Mouse (Mus musculus) thymus, adult 2 months (tissue): Measurements from ENCODE around the gene Abr. TPM values are rescaled to one million over a fixed set of nuclear protein-coding genes. Genes with fewer than 3 reads are reported as not detected.

Experiments
- DNase-seq: peaks from one replicate; pipeline ENCODE4 v3.0.0; 2021
- H3K27ac ChIP-seq: fragments of 200-500 bp; 2 replicates; pipeline ENCODE4 v1.5.1; 2012; ENCODE audit warnings: low read length, control low read depth; ENCODE audit not compliant: control insufficient read depth, insufficient read depth
- H3K27me3 ChIP-seq: fragments of 200-500 bp; 2 replicates; pipeline ENCODE4 v1.6.1; 2012; ENCODE audit warnings: mild to moderate bottlenecking, low read length, moderate library complexity, mixed read lengths; ENCODE audit not compliant: control insufficient read depth, insufficient read depth
- H3K36me3 ChIP-seq: fragments of 200-500 bp; 2 replicates; pipeline ENCODE4 v1.6.1; 2012; ENCODE audit warnings: mild to moderate bottlenecking, low read length, moderate library complexity; ENCODE audit not compliant: control insufficient read depth, insufficient read depth
- H3K4me1 ChIP-seq: fragments of 200-500 bp; replicated peaks from 2 replicates; pipeline ENCODE4 v1.6.1; 2012; ENCODE audit warnings: low read length; ENCODE audit not compliant: control insufficient read depth, insufficient read depth
- H3K4me3 ChIP-seq: fragments of 200-500 bp; 2 replicates; pipeline ENCODE4 v1.5.1; 2012; ENCODE audit warnings: mild to moderate bottlenecking, low read length, control low read depth, moderate library complexity; ENCODE audit not compliant: control insufficient read depth, insufficient read depth
- CTCF ChIP-seq: fragments of 200-500 bp; IDR thresholded peaks from 2 replicates; pipeline ENCODE4 v1.5.1; 2012; ENCODE audit warnings: mild to moderate bottlenecking, control low read depth, low read length, moderate library complexity, borderline replicate concordance; ENCODE audit not compliant: control insufficient read depth, poor library complexity, insufficient read depth; ENCODE audit errors: extremely low read depth
- POLR2A ChIP-seq: fragments of 200-500 bp; IDR thresholded peaks from 2 replicates; pipeline ENCODE4 v1.6.1; 2012; ENCODE audit warnings: mild to moderate bottlenecking, low read length, control low read depth, moderate library complexity; ENCODE audit not compliant: control insufficient read depth, poor library complexity, insufficient read depth; ENCODE audit errors: extremely low read depth
- WGBS: fragments of 180-500 bp; shearing (Covaris S2); methylation state at CpG from one replicate; pipeline ENCODE4 v1.1.7; 2018; 5-methylcytosine and 5-hydroxymethylcytosine counted together
- polyA plus RNA-seq: library from polyadenylated mRNA; depleted of rRNA; stranded (reverse); fragments of >200 nt; gene quantifications from 2 replicates; pipeline ENCODE4 v1.2.3, GENCODE M21; 2012

The Abr gene
- polyA plus RNA-seq, 1 experiment = 75.0 TPM

DNA sequence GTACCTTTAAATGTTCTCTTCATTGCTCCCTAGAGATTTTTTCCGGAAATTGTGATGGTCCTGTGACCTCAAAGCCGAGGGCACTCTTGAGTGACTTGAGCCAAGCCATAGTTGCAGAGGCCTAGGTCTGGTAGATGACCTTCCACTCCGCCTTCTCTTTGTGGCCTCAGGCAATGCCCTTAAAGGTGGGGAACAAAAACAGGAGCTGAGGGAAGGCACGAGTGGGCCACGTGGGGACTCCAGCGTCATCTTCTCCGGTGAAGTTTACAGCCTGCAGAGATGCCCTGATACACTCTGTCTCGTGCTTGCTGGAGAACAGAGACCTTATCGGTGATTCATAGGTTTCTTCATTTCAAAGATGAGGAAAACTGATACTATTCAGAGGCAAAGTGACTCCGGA lies 2.0 kb upstream of the Abr start:
- no peak for DNase-seq
- WGBS = 93% methylated on average over 10 of the region's 10 CpGs
- Histone ChIP-seq H3K36me3 (no peaks in the 10 kb centered on the region), H3K4me1 (peaks cover 12% of the 10 kb centered on the region; the same call in 1 of the 2 replicates), H3K4me3 (no peak overlapping the region), H3K27ac (no peak overlapping the region), H3K27me3 (no peaks in the 10 kb centered on the region)
- TF ChIP-seq CTCF = no peak

DNA sequence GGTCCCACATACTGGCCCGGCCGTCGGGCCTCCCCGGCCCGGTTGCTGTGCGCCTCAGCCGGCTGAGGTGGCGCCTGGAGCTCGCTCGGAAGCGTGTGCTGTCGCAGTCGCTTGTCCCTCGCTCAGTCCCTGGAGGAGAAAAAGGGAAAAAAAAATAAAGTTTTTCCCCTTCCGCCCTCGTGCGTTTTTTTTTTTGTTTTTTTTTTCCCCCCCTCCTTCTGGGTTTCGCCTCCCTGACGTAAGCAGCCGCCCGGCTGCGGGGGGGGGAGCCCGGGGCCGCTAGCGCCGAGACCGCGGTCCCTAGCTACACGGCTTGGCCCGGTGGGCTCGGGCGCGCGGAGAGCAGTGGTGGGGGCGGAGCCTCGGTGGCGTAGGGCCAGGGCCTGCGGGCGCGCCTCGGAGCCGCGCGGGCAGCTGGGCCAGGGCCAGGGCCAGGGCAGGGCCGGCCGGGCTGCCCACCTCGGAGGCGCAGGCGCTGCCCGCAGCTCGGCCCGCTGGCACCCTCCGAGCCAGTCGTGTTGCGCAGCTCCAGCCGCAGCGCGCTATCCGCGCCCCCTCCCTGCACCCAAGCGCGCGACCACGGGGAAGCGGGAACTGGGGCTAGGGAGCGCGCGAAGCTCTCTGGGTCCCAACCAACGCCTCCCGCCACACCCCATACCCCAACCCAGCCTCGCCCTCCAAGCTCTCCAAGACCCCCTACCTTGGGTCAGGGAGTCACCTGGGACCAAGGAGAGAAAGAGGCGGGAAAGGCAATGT lies 1.3 kb upstream of the Abr start:
- peaks cover 12% of the 10 kb centered on the region; the same call in 1 of the 2 replicates for H3K4me1 ChIP-seq
- 3% methylated on average over 68 of the region's 72 CpGs for WGBS

DNA sequence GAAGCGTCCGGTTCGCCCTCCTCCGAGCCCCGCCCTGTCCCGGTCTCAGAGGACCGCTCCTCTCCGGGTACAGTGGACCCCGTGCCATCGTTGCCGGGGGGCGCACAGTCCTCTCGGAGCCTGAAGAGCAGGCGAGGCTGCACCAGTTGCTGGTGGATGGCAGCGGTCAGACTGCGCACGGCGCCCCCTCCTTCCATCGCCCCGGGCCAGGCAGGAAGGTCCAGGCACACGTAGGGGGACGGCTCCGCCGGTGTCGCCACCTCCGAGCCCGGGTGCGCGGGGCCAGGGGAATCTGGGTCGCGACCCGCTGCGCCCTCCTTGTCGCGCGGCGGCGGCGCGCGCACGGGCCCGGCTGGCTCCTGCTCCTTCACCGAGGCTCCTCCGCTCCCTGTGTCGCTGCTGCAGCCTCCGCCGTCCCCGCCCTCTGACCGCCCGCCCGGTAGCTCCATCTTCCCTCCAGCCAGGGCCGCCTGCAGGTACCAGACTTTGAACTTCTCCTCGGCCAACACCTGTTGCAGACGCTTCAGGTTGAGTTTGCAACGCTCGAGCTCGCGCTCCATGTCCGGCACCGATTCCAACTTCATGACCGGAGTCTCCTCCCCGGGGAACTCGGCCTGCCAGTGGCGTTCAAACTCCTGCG lies 572 bp upstream of the Abr start:
- DNase-seq = no peak
- no peak overlapping the region for H3K27ac ChIP-seq
- no peaks in the 10 kb centered on the region for H3K36me3 ChIP-seq
- under 1% methylated on average over 64 of the region's 66 CpGs for WGBS
- peak overlapping the region; percentile 46 for H3K4me3 ChIP-seq
- H3K4me1 ChIP-seq = peaks cover 12% of the 10 kb centered on the region; the same call in 1 of the 2 replicates
- H3K27me3 ChIP-seq = no peaks in the 10 kb centered on the region
- TF ChIP-seq CTCF (0 out of 2 replicates have a peak, but pooled peaks have one; percentile 7), POLR2A (no peak)

More for the DNA sequence above, 1.3 kb upstream of the Abr start:
- Histone ChIP-seq H3K4me3 (peak overlapping the region; percentile 46), H3K27ac (no peak overlapping the region), H3K36me3 (no peaks in the 10 kb centered on the region), H3K27me3 (no peaks in the 10 kb centered on the region)
- no peak for TF ChIP-seq CTCF
- TF ChIP-seq POLR2A = no peak
- DNase-seq = peak; percentile 31

DNA sequence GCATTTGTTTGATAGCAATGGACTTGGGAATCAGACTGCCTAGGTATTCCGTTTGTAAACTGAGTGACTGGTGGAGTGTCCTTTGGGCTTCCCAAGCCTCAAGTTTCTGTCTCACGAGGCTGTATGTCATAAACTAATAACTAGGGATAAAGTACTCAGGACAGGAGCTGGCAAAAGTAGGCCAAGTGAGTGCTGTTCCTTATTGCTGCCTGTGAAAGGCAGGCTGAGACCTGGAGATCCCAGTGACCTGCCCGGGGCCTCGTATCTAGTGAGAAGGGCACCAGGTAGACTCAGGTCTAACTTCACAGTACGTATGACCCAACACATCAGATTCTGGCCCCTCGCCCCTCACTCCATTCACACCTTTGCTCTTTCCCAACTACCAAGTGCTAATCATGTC lies 4.0 kb downstream of the Abr start:
- no peaks in the 10 kb centered on the region for H3K36me3 ChIP-seq
- no peak overlapping the region for H3K4me3 ChIP-seq
- no peak for DNase-seq
- H3K4me1 ChIP-seq = peaks cover 12% of the 10 kb centered on the region; the same call in 1 of the 2 replicates
- H3K27me3 ChIP-seq = no peaks in the 10 kb centered on the region
- TF ChIP-seq CTCF (no peak), POLR2A (no peak)
- no peak overlapping the region for H3K27ac ChIP-seq
- 93% methylated on average over 6 of the region's 6 CpGs for WGBS

DNA sequence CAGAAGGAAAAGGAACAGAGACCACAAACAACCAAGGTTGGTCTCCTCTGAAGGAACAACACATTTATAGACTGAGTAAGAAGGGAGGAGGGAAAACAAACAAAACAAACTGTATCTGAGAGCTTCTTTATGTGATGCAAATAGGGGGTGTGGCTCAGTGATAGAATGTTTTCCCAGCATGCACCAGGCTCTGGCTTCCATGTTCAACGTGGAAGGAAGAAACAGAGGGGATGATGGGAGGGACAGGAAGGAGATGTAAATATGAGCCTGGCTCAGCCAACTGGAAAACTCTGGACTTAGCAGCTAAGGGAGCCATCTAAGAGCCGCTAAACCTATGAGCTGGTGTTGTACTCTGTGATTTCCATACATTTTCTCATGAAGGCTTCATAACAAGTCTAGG lies 7.9 kb downstream of the Abr start:
- WGBS = 74% methylated on average over 2 of the region's 2 CpGs
- TF ChIP-seq CTCF = no peak
- H3K36me3 ChIP-seq = no peaks in the 10 kb centered on the region
- no peaks in the 10 kb centered on the region for H3K27me3 ChIP-seq
- no peak overlapping the region for H3K27ac ChIP-seq
- no peaks in the 10 kb centered on the region for H3K4me1 ChIP-seq
- H3K4me3 ChIP-seq = no peak overlapping the region
- DNase-seq = no peak

DNA sequence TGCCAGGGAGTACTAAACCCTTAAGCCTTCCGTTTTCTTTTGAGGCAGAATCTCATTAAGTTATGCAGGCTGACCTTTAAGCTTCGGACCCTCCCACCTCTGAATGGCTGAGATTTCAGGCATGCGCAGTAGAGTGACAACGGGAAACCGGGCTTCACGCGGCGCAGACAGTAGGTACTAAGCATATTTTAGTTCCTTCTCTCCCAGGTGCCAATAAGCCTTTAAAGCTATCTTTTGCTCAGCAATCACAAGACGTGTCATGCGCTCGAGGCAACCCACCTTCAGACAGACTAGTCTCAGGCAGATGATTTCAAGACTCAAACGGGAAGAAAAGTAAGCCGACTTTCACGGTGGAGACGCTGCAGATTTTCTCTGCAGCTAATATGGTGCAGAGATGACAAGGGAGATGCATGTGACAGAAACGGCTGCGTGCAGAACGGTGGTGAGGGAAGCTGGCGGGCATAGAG lies 9.4 kb downstream of the Abr start:
- no peaks in the 10 kb centered on the region for H3K27me3 ChIP-seq
- no peak for TF ChIP-seq CTCF
- H3K27ac ChIP-seq = no peak overlapping the region
- H3K4me3 ChIP-seq = no peak overlapping the region
- 47% methylated on average over 19 of the region's 19 CpGs for WGBS
- no peaks in the 10 kb centered on the region for H3K4me1 ChIP-seq
- peak; percentile 1 for DNase-seq
- H3K36me3 ChIP-seq = no peaks in the 10 kb centered on the region

DNA sequence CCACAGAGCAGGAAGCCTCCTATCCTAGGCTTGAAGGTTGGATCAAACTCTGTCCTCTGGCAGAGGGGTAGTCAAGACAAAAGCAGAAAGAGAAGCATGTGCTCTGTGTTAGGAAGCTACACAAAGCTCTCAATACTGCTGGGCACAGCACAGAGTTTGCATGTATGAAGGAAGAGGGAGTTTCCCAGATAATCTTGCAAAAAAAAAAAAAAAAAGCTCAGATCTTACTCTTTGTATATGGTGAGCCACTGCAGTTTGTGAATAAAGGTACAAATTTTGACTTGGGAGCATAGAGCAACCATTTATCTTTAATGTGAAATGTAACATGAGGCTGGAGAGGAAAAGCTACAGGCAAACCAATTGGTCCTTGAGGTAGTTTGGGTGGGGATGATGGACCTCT lies 11.2 kb downstream of the Abr start:
- TF ChIP-seq CTCF = no peak
- TF ChIP-seq POLR2A = no peak
- Histone ChIP-seq H3K27me3 (no peaks in the 10 kb centered on the region), H3K27ac (no peak overlapping the region), H3K36me3 (no peaks in the 10 kb centered on the region), H3K4me1 (no peaks in the 10 kb centered on the region), H3K4me3 (no peak overlapping the region)
- no peak for DNase-seq
